Mouse (Mus musculus) thymus, postnatal 25 days (tissue): ENCODE data around the gene Akirin2.
"Not testable (repeated sequence)": the region's sequence is repeated elsewhere in the genome, so short reads cannot be mapped to it uniquely, and the experiment has no call there.

Experiments
- DNase-seq: peaks from one replicate; pipeline ENCODE4 v3.0.0; 2022

Gene Akirin2

GRCm38 (mm10) chr4:34550748-34551097 is at the start of gene Akirin2:
Akirin2 (plus strand) TSS chr4:34550937.
- no peak for DNase-seq

GRCm38 (mm10) chr4:34510305-34510704 is 40.4 kb upstream of the Akirin2 start:
- no peak for DNase-seq

- DNase-seq: no peak
Measured at GRCm38 (mm10) chr4:34522846-34523245, 27.9 kb upstream of the Akirin2 start.

- no peak for DNase-seq
Measured at GRCm38 (mm10) chr4:34523586-34523985, 27.2 kb upstream of the Akirin2 start.

- DNase-seq: no peak
Measured at GRCm38 (mm10) chr4:34526771-34527170, 24.0 kb upstream of the Akirin2 start.

- DNase-seq: no peak
Measured at GRCm38 (mm10) chr4:34528430-34529100, 22.2 kb upstream of the Akirin2 start.

GRCm38 (mm10) chr4:34529379-34529778 is 21.4 kb upstream of the Akirin2 start:
- no peak for DNase-seq

GRCm38 (mm10) chr4:34529941-34530340 is 20.8 kb upstream of the Akirin2 start:
- no peak for DNase-seq

- peak; percentile 97 for DNase-seq
Measured at GRCm38 (mm10) chr4:34549981-34550747, 573 bp upstream of the Akirin2 start.

- DNase-seq: peak; percentile 63
Measured at GRCm38 (mm10) chr4:34551098-34551809, 517 bp downstream of the Akirin2 start.

- DNase-seq: no peak
Measured at GRCm38 (mm10) chr4:34551966-34552365, 1.2 kb downstream of the Akirin2 start.

- DNase-seq: no peak
Measured at GRCm38 (mm10) chr4:34554596-34554995, 3.9 kb downstream of the Akirin2 start.

- DNase-seq: no peak
Measured at GRCm38 (mm10) chr4:34555604-34556003, 4.9 kb downstream of the Akirin2 start.

- no peak for DNase-seq
Measured at GRCm38 (mm10) chr4:34556183-34556582, 5.4 kb downstream of the Akirin2 start.

GRCm38 (mm10) chr4:34560971-34561370 is 10.2 kb downstream of the Akirin2 start:
- peak; percentile 67 for DNase-seq

GRCm38 (mm10) chr4:34566226-34566625 is 15.5 kb downstream of the Akirin2 start:
- no peak for DNase-seq

GRCm38 (mm10) chr4:34572876-34573275 is 22.1 kb downstream of the Akirin2 start:
- no peak for DNase-seq

- DNase-seq: no peak
Measured at GRCm38 (mm10) chr4:34577028-34577427, 26.3 kb downstream of the Akirin2 start.

GRCm38 (mm10) chr4:34579215-34579614 is 28.5 kb downstream of the Akirin2 start:
- DNase-seq: no peak

GRCm38 (mm10) chr4:34581489-34581888 is 30.8 kb downstream of the Akirin2 start:
- DNase-seq: not testable (repeated sequence)

GRCm38 (mm10) chr4:34581990-34582389 is 31.3 kb downstream of the Akirin2 start:
- no peak for DNase-seq

GRCm38 (mm10) chr4:34582476-34582875 is 31.7 kb downstream of the Akirin2 start:
- DNase-seq: no peak

- no peak for DNase-seq
Measured at GRCm38 (mm10) chr4:34583427-34583826, 32.7 kb downstream of the Akirin2 start.
